Mouse (Mus musculus) hindbrain, embryonic 16.5 days (tissue): ENCODE data around the gene Sox4. TPM values are rescaled to one million over a fixed set of nuclear protein-coding genes. Genes with fewer than 3 reads are reported as not detected.

Source experiments
- ATAC-seq: fragments of 200-750 bp; cut with Nextera tagmentation; 2 replicates; pipeline ENCODE4 v1.8.0; 2017; ENCODE audit warnings: moderate TSS enrichment, moderate library complexity
- H3K27ac ChIP-seq: fragments of 300-500 bp; sonication (generic); 2 replicates; pipeline ENCODE4 v1.5.1; 2014; ENCODE audit warnings: low read depth, mild to moderate bottlenecking, control low read depth, low read length, moderate library complexity
- H3K27me3 ChIP-seq: fragments of 300-500 bp; sonication (generic); replicated peaks from 2 replicates; pipeline ENCODE4 v1.6.1; 2014; ENCODE audit warnings: low read length; ENCODE audit not compliant: control insufficient read depth, insufficient read depth
- H3K36me3 ChIP-seq: fragments of 300-500 bp; sonication (generic); 2 replicates; pipeline ENCODE4 v1.6.1; 2014; ENCODE audit warnings: mild to moderate bottlenecking, low read length, moderate library complexity, mixed read lengths; ENCODE audit not compliant: control insufficient read depth, insufficient read depth
- H3K4me1 ChIP-seq: fragments of 300-500 bp; sonication (generic); 2 replicates; pipeline ENCODE4 v1.6.1; 2014; ENCODE audit warnings: low read depth, low read length; ENCODE audit not compliant: control insufficient read depth, insufficient read depth
- H3K4me2 ChIP-seq: fragments of 300-500 bp; sonication (generic); 2 replicates; pipeline ENCODE4 v1.6.1; 2014; ENCODE audit warnings: mild to moderate bottlenecking, low read length, control low read depth, moderate library complexity
- H3K4me3 ChIP-seq: fragments of 300-500 bp; sonication (generic); 2 replicates; pipeline ENCODE4 v1.5.1; 2014; ENCODE audit warnings: mild to moderate bottlenecking, low read length, control low read depth, moderate library complexity
- H3K9ac ChIP-seq: fragments of 300-500 bp; sonication (generic); 2 replicates; pipeline ENCODE4 v1.6.1; 2014; ENCODE audit warnings: low read depth, mild to moderate bottlenecking, control low read depth, low read length, moderate library complexity
- H3K9me3 ChIP-seq: fragments of 300-500 bp; sonication (generic); 2 replicates; pipeline ENCODE4 v1.6.1; 2014; ENCODE audit warnings: mild to moderate bottlenecking, low read length, moderate library complexity; ENCODE audit not compliant: control insufficient read depth
- whole genome bisulfite sequencing: fragments of 180-500 bp; shearing (Covaris S2); extraction: QIAGEN DNeasy Blood & Tissue Kit; methylation state at CpG from one replicate; pipeline ENCODE4 v1.1.7; 2014; 5-methylcytosine and 5-hydroxymethylcytosine counted together
- polyA plus RNA-seq: library from polyadenylated mRNA; unstranded; fragments of >200 nt; fragmentation: Nextera tagmentation; extraction: Ambion mirVana; gene quantifications from 2 replicates; pipeline ENCODE4 v1.2.1, GENCODE M21; 2015

Gene Sox4
- polyA plus RNA-seq, 1 experiment from 2014 or later, result 65.4 TPM

- H3K4me2 ChIP-seq, result no peak overlapping the region
- 73% methylated on average over 4 of the region's 4 CpGs for WGBS
These were observed 23.1 kb downstream of the Sox4 start for GRCm38 (mm10) chr13:28930364-28930763.

GRCm38 (mm10) chr13:28929936-28930335, 23.6 kb downstream of the Sox4 start:
- Histone ChIP-seq H3K4me1 (no peaks in the 10 kb centered on the region), H3K27ac (no peak overlapping the region), H3K9me3 (no peaks in the 10 kb centered on the region), H3K9ac (no peak overlapping the region), H3K4me3 (no peak overlapping the region), H3K4me2 (no peak overlapping the region), H3K36me3 (no peaks in the 10 kb centered on the region), H3K27me3 (no peaks in the 10 kb centered on the region)
- ATAC-seq, result no peak
- WGBS, result 35% methylated on average over 3 of the region's 3 CpGs

More at GRCm38 (mm10) chr13:28930364-28930763, 23.1 kb downstream of the Sox4 start:
- no peak overlapping the region for H3K27ac ChIP-seq
- H3K36me3 ChIP-seq, result no peaks in the 10 kb centered on the region
- no peaks in the 10 kb centered on the region for H3K27me3 ChIP-seq
- no peaks in the 10 kb centered on the region for H3K4me1 ChIP-seq
- no peaks in the 10 kb centered on the region for H3K9me3 ChIP-seq
- H3K9ac ChIP-seq, result no peak overlapping the region
- no peak overlapping the region for H3K4me3 ChIP-seq
- ATAC-seq, result no peak

GRCm38 (mm10) chr13:28923136-28923535, 30.4 kb downstream of the Sox4 start:
- H3K9ac ChIP-seq, result no peak overlapping the region
- H3K36me3 ChIP-seq, result no peaks in the 10 kb centered on the region
- no peaks in the 10 kb centered on the region for H3K27me3 ChIP-seq
- no peak overlapping the region for H3K4me2 ChIP-seq
- WGBS, result 96% methylated on average over 3 of the region's 3 CpGs
- no peak overlapping the region for H3K4me3 ChIP-seq
- no peak for ATAC-seq
- no peaks in the 10 kb centered on the region for H3K9me3 ChIP-seq
- H3K27ac ChIP-seq, result no peak overlapping the region
- H3K4me1 ChIP-seq, result no peaks in the 10 kb centered on the region

- Histone ChIP-seq H3K4me3 (no peak overlapping the region), H3K9me3 (no peaks in the 10 kb centered on the region), H3K27ac (no peak overlapping the region), H3K9ac (no peak overlapping the region), H3K27me3 (no peaks in the 10 kb centered on the region), H3K4me2 (no peak overlapping the region), H3K4me1 (no peaks in the 10 kb centered on the region), H3K36me3 (no peaks in the 10 kb centered on the region)
- ATAC-seq, result no peak
- WGBS, result 89% methylated on average over 10 of the region's 10 CpGs
These were observed 35.9 kb downstream of the Sox4 start for GRCm38 (mm10) chr13:28917379-28918250.

GRCm38 (mm10) chr13:28913656-28914055, 39.9 kb downstream of the Sox4 start:
- Histone ChIP-seq H3K9ac (no peak overlapping the region), H3K36me3 (no peaks in the 10 kb centered on the region), H3K4me1 (no peaks in the 10 kb centered on the region), H3K4me3 (no peak overlapping the region), H3K27me3 (no peaks in the 10 kb centered on the region), H3K9me3 (no peaks in the 10 kb centered on the region), H3K4me2 (no peak overlapping the region), H3K27ac (no peak overlapping the region)
- ATAC-seq, result no peak
- WGBS, result 82% methylated on average over 6 of the region's 6 CpGs

- Histone ChIP-seq H3K4me1 (no peaks in the 10 kb centered on the region), H3K4me3 (no peak overlapping the region), H3K9me3 (no peaks in the 10 kb centered on the region), H3K27me3 (no peaks in the 10 kb centered on the region), H3K36me3 (no peaks in the 10 kb centered on the region), H3K27ac (no peak overlapping the region), H3K4me2 (no peak overlapping the region), H3K9ac (no peak overlapping the region)
- ATAC-seq, result no peak
- WGBS, result 90% methylated on average over 10 of the region's 10 CpGs
These were observed 46.5 kb downstream of the Sox4 start for GRCm38 (mm10) chr13:28906981-28907380.
